Mouse (Mus musculus) frontal cortex, postnatal 36 days (tissue): ENCODE measurements around the gene Rnf167.

Source experiments
- DNase-seq, 2 experiments: peaks; one replicate each; pipeline ENCODE4 v3.0.0; 2022; ENCODE audit warnings: low spot score in 2 of 2

Gene Rnf167

DNA sequence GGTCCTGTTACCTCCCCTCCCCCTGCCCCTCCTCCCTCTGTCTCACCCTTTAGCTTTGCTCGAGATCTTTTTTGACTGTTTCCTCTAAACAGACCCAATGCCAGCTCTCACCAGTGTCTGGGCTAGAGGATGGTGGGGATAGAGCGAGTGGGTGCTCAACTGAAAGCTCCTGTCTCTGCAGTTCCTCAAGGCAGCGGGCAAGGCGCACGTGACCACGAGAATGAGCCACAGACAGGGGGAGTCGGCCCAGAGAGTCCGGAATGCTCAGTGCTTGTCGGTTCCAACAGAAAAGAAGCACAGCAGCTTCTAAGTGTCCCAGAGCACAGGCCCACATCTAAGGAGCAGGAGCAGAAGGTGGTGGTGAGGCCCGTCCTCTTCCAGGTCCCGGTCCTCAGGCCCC is 27.5 kb downstream of the Rnf167 start:
- DNase-seq = no peak

DNA sequence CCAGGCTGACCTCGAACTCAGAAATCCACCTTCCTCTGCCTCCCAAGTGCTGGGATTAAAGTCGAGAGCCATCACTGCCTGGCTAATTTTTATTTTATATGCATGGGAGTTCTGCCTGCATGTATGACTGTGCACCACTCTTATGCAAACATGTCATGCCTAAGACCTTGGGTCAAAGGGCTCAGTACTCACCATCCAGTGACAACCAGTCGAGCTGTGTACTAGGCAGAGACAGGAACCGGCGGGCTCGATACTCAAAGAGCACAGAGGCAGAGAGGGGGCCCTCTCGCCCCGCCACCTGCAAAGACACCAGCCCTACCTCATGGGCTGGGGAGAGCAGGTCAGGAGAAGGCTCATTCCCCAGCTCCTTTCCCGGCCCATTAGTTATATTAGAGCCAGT is 31.1 kb downstream of the Rnf167 start:
- no peak for DNase-seq

DNA sequence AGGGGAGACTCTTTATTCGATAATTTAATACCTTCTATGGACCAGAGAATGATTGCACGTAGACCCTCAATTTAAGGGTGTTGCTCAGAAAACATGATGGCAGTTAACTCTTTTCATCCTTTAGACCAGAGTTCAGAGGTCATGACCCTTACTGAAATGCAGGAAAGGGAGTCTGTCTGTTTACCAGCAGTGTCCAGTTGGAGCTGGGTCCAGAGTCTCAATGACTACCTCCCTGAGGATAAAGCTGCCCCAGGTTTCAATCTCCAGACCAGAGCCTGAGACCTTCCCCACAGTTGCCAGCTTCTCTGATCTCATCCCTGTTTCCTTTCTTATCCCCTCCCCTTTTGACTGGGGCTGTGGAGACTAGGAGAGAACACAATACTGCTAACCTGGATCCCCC is 31.5 kb downstream of the Rnf167 start:
- no peak for DNase-seq

DNA sequence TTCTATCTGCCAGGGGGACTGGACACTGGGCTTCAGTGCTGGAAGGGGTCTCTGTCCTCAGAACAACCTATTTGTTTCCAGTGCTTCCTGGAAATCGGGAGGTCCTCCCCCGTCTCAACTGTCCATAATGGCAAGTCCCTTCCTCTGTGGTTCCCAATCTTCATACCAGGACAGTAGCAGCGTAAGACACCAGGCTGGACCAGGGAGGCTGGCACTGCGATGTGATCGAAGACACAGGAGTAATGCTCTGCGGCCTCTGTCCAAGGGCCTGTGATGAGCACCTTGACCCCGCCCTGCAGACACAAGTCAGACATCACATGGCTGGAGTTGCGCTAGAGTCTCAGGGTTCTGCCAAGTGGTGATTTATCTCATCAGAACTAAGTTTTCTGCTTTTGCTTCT is 32.3 kb downstream of the Rnf167 start:
- DNase-seq = no peak

DNA sequence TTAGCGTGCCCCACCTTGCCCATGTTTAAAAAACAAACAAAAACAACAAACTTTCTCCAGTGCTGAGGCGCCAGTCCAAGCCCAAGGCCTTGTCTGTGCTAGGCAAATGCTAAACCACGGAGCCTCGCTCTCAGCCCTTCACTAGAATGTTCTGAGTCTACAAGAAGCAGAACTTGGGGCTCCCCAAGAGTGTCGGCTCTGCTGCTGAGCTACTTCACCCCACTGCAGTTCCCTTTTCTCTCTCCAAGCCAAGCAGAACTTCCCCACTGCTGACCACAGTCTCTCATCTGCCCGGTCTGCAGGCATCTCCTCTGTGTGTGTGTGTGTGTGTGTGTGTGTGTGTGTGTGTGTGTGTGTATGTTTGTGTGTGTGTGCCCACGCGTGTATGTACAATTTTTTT is 32.9 kb downstream of the Rnf167 start:
- no peak for DNase-seq

DNA sequence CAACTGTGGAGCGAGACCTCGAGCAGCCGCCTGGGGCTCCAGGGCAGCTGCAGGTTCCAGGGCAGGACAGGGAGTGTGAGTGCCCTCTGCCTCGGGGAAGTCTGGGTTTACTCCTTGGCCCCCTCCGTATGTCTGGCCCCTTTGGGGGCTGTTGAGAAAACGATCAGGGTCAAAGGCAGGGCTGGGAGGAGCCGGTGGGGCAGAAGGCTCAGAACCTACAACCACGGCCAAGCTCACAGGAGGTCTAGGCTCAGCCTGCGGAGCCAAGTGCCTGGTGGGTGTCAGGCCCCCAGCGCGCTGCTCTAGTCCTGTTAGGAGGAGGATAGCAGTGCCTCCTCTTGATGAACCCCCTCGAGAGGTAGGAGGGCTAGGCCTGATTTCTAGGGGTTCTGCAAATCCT is 34.1 kb downstream of the Rnf167 start:
- DNase-seq = no peak

DNA sequence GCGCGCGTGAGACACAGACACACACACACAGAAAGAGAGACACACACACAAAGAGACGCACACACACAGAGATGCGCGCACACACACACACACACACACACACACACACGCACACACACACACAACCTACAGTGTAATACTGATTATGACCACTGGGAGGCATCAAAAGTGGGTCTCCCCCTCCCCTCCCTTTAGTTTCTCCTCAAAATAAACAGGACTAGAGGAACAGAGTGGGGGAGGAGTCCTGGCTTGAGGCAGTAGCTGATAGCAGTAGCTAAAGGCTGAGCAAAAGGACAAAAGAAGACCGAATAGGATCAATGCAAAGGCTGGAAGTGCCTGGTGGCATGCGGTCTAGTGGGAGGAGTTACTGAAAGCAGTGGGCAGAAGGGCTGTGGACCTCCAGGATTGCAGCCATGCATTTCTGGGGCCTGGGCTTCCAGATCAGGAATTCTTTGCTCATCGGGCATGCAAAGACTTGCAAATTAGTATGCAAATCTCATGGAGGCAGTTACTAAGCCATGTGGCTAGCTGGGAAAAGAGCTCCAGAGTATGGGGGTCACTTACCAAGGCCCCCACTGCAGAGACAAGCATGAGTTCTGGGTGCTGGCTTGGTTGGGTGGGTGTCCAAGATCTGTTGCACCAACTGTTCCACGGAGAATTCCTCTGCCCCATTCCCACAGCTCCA is 35.0 kb downstream of the Rnf167 start:
- peak; percentile 29 to 51 for DNase-seq

DNA sequence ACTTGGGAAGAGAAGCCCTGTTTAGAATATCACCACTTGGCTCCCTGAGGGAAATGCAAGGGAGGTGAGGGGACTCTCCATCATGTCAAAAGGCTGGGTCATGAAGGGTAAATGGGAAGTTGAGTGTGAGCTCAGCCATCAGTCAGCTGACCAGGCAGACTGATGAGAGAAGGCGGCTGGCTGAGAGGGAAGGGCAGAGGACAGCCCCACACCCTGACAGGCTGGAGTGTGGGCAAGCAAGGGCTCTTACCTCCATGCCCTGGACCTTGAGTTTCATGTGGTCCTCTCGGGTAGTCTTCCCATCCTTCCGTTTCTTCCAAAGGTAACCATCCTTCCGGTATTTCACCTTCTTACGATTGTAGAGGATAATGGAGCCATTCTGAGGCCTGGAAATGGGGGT is 36.6 kb downstream of the Rnf167 start:
- no peak for DNase-seq

DNA sequence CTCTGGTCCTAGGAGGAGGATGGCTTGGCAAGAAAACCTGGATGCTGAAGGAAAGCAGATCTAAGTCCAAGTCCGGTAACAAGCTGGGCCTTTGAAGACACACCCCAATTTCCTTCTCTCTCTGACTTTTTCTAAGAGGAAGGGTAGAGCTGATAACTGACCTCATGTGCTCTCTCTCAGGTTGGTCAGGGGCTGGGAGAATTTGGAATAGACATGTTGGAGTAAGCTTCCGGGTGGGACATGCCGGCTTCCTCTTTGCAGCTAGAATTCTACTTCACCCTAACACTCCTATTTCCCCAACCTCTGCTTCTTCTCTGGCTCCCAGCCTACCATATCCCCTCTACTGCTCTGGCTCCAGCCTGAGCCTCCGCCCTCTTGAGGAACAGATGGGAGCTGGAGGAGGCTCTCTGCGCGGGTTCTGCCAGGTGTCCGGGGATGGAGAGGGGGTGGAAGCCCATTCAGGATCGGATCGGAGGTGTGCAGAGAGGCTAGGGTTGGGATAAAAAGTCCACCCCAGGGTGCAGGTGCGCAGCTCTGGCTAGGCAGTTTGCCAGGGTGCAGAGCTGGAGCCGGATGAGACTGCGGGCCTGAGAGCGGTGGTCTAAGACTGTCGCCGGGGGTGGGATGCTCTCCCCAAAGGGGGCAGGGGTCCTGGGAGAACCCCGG is 40.0 kb downstream of the Rnf167 start:
- peak; percentile 69 to 75 for DNase-seq

DNA sequence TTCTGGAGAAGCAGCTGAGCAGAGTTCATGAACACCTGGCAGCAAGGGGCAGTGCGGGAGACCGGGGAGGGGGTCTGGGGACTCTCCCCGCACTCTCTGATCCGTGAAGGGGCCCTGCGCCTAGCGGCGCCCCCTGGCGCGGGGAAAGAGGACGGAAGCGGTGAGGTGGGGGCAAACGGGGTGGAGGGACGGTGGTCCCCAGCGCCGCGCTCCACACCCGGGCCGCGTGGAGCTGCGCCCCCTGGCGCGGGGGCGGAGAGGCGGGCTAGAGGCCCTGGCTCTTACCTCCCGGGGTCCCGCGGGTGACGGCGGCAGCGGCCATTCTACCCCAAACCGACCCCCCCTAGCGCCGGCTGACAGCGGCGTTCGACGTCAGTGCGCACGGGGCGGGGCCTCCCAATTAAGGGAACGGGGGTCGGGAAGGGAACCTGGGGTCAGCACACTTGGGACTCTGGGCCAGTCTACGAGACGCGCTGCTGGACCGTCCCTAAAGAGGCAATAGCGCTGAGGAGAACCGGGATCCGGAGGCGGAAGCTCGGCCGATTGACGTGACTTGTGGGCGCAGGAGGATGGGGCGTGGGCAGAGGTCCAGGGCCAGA is 40.7 kb downstream of the Rnf167 start, which contains the start of gene Camta2:
Camta2 (minus strand) TSS at position 505 of the 599 bp plus-strand sequence.
- peak; percentile 85 to 87 for DNase-seq

DNA sequence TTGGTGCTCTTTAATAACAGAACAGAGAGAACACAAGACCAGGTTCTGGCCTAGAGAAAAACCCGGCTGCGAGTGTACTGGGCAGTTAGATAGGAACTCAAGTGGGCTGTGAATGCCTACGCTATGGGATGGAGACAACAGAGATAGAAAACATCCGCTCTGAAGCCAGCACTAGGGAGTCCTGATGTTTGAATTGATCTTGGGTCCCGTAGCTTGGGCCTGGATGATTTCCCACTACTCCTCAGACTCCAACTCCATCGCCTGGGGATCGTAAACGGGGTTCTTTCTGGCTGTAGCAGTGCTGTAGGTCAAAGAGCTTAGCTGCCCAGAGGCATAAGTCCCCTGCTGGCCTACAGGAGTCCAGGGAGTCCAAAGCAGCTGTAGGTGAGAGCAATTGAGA is 41.3 kb downstream of the Rnf167 start:
- DNase-seq = no peak

DNA sequence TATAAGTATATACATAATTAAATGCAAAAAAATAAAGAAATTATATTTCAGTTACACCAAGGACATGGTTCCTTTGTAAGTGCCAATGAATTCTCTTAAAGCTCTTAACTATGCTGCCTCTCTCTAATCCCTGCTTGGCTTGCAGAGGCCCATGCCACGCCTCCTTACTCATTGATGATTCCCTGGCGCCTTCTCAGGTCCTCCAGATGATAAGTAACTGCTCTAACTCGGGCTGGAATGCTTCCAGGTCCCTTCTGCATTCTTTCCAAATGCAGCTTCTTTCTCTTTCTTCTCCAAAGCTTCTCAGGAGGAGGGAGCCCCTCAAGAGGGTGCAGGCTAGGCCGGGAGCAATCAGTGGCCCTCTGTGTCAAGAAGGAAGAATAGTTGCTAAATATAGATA is 42.5 kb downstream of the Rnf167 start:
- no peak for DNase-seq

DNA sequence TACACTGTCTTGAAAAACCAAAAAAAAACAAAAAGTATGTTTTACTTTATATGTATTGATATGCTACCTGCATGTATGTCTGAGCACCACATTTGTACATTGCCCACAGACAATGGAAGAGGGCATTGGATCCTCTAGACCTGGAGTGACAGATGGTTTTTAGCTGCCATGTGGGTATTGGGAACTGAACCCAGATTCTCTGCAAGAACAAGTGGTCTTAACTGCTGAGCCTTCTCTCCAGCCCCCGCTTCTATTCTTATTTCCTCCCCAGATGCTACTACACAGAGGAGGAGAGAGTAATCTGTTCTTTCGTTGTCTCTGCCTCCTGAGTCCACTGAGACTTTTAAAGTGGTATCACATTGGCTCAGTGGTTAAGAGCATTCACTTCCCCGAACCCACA is 46.5 kb downstream of the Rnf167 start:
- DNase-seq = no peak

DNA sequence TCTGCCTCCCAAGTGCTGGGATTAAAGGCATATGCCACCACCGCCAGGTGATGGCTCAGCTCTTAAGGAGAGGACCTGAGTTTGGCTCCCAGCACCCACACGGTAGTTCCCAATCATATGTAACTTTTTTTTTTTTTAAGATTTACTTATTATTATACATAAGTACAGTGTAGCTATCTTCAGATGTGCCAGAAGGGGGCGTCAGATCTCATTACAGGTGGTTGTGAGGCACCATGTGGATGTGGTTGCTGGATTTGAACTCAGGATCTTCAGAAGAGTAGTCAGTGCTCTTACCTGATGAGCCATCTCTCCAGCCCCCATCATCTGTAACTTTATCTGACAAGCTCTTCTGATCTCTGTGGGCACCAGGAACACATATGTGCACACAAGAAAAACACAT is 50.3 kb downstream of the Rnf167 start:
- no peak for DNase-seq

DNA sequence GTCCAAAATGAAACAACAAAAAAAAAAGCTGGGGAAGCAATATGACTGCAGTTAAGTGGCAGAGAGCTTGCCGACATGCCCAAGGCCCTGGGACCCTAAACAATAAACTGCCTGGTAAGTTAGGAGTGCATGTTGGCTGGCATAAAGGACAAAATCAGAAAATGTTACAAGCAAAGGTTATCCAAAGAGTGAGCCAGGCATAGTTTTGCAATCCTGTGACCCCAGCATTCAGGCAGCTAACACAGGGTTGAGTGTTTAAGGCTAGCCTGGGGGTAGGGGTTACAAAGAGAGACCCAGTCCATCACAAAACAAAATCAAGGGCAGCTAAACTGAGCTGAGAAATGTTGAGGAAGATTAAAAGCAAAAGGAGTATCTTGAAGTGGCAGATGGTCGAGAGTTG is 52.0 kb downstream of the Rnf167 start:
- no peak for DNase-seq

DNA sequence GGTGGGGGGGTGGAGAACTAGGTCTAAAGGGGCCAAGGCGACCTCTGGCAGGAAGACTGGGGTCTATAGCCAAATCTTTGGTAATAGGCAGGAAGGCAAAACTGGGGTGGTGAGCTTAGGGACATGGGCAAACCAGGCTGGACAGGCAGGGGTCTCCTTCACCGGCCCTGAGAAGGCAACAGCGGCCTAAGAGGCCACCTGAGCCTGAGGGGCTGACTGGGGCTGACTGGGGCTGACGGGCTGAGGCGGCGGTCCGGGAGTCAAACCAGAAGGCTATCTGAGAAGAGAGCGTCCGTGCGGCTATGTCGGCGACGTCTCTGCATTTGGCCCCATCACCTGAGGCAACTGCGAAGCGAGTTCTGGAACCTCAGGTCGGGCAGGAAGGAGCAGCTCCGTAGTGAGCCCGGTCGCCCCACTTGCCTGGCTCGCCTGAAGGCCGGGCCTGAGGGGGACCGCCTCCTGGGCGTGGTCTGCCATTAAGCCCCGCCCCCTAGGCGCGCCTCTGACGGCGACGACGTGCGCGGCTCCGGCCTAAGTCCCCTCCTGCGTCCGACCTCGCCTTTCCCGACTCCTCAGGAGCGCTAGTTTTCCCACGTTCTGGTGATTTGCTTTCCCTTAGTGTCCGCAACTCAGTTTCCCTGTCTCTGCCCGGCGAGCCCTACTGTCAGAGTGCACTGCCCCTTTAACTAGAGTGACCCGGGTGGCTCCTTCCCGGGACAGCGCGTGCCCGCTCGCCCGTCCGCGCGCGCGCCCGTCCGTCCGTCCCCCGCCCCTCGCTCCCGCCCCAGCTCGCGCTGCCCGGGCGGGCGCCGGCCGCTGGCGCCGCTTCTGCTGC is 52.9 kb downstream of the Rnf167 start, which contains the start of the genes Inca1 and Kif1c:
Inca1 (minus strand) TSS at position 434 of the 835 bp plus-strand sequence.
Kif1c (plus strand) TSS at position 827 of the 835 bp plus-strand sequence.
- DNase-seq = peak; percentile 94 to 96

DNA sequence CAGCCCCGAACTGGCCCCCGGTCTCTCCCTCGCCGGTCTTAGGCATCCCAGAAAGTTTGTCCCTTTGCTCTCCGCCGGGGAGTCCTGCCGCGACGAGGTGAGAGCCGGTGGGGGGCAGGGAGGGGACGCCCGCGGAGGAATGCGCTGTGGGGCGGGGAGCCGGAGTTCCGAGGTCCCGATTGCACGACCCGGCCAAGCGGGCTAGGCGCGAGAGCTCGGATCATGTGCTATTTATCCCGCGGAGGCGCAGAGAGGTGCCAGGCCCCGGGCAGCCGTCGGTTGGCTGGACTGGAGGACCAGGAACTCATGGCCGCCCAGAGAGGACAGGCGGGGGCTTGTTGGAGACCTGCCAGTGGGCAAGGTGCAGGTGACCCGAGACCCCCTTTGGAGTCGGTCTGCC is 53.6 kb downstream of the Rnf167 start:
- DNase-seq = peak; percentile 45 to 54
